Mouse (Mus musculus) heart, embryonic 12.5 days (tissue): ENCODE data around the gene Hist1h3g. TPM values are rescaled to one million over a fixed set of nuclear protein-coding genes. Genes with fewer than 3 reads are reported as not detected.
"Not testable (repeated sequence)": the region's sequence is repeated elsewhere in the genome, so short reads cannot be mapped to it uniquely, and the experiment has no call there.

Source experiments
- ATAC-seq: fragments of 200-750 bp; cut with Nextera tagmentation; 2 replicates; pipeline ENCODE4 v1.8.0; 2017; ENCODE audit warnings: moderate TSS enrichment, moderate library complexity; ENCODE audit not compliant: insufficient number of reproducible peaks, low FRiP score
- H3K27ac ChIP-seq: fragments of 300-500 bp; sonication (generic); 2 replicates; pipeline ENCODE4 v1.5.1; 2016; ENCODE audit warnings: mild to moderate bottlenecking, moderate library complexity; ENCODE audit not compliant: poor library complexity, severe bottlenecking
- H3K27me3 ChIP-seq: fragments of 300-500 bp; sonication (generic); replicated peaks from 2 replicates; pipeline ENCODE4 v1.6.1; 2016; ENCODE audit warnings: mild to moderate bottlenecking, moderate library complexity
- H3K36me3 ChIP-seq: fragments of 300-500 bp; sonication (generic); 2 replicates; pipeline ENCODE4 v1.6.1; 2016; ENCODE audit warnings: mild to moderate bottlenecking, moderate library complexity
- H3K4me1 ChIP-seq: fragments of 300-500 bp; sonication (generic); replicated peaks from 2 replicates; pipeline ENCODE4 v1.6.1; 2016; ENCODE audit warnings: mild to moderate bottlenecking
- H3K4me2 ChIP-seq: fragments of 300-500 bp; sonication (generic); 2 replicates; pipeline ENCODE4 v1.6.1; 2016; ENCODE audit warnings: mild to moderate bottlenecking, moderate library complexity
- H3K4me3 ChIP-seq: fragments of 300-500 bp; sonication (generic); 2 replicates; pipeline ENCODE4 v1.5.1; 2016; ENCODE audit warnings: mild to moderate bottlenecking
- H3K9ac ChIP-seq: fragments of 300-500 bp; sonication (generic); 2 replicates; pipeline ENCODE4 v1.6.1; 2016; ENCODE audit warnings: mild to moderate bottlenecking, moderate library complexity
- H3K9me3 ChIP-seq: fragments of 300-500 bp; sonication (generic); replicated peaks from 2 replicates; pipeline ENCODE4 v1.6.1; 2016; ENCODE audit warnings: mild to moderate bottlenecking, moderate library complexity
- WGBS: fragments of 180-500 bp; shearing (Covaris S2); methylation state at CpG from one replicate; pipeline ENCODE4 v1.1.7; 2016; 5-methylcytosine and 5-hydroxymethylcytosine counted together
- polyA plus RNA-seq: library from polyadenylated mRNA; unstranded; fragments of >200 nt; fragmentation: Nextera tagmentation; extraction: Ambion mirVana; gene quantifications from 2 replicates; pipeline ENCODE4 v1.2.1, GENCODE M21; 2016

Hist1h3g gene
- polyA plus RNA-seq, 1 experiment from 2014 or later: 4.0 TPM

DNA sequence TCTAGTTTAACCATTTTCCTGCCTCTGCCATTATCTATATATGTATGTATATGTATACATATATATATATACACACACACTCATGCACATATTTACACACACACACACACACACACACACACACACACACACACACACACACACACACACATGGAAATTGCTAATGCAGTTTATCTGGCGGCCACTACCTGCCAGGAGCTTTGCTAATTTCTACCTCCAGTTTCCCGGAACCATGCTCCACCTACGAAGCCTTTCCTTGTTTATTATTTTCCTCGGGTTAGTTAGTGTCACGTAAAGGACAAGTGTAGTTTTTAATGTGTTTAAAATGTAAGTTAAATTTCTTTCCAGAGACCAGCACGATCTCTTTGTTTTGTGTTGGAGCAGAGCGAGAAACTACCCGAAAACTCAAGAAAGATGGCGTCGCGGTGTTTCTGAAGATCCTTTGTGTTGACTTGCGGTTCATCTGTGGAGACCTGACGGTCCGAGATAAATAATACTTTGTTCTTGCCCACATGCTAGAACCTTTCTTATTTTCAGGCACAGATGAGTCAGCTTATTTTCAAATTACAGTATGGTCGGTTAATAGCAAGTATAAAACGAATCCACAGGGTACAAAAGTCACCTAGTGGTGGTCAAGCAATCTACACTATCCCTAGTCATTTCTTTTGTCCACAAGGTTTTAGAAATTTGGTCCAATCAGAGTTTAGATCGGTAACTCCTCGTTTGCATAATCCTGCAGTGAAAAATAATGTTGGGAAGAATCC, 27.7 kb downstream of the Hist1h3g start:
- Histone ChIP-seq H3K4me2 (peak overlapping the region; percentile 78), H3K9me3 (no peaks in the 10 kb centered on the region), H3K4me3 (peak overlapping the region; percentile 52), H3K9ac (peak overlapping the region; percentile 62; the same call in 1 of the 2 replicates), H3K36me3 (no peaks in the 10 kb centered on the region), H3K27ac (peak overlapping the region; percentile 98), H3K4me1 (no peaks in the 10 kb centered on the region), H3K27me3 (no peaks in the 10 kb centered on the region)
- WGBS: 6% methylated on average over 18 of the region's 18 CpGs
- ATAC-seq: peak; percentile 56

DNA sequence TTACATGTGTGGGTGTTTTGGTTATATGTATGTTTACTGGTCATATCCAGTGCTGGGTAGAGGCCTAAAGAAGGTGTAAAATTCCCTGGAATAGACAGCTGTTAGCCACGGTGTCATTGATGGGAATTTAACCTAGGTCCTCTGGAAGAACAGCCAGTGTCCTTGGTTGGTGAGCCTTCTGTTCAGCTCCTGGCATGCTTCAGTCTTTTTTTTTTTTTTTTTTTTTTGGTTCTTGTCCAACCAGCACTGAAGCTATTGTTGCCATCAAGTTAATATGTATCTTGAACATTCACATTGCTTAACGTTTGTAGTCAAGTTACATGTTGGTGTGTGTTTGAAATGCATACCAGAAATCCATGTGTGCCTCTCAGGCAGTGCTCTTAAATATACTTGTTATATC, 29.3 kb downstream of the Hist1h3g start:
- Histone ChIP-seq H3K4me1 (no peaks in the 10 kb centered on the region), H3K36me3 (no peaks in the 10 kb centered on the region), H3K4me2 (no peak overlapping the region), H3K4me3 (no peak overlapping the region), H3K27me3 (no peaks in the 10 kb centered on the region), H3K27ac (no peak overlapping the region), H3K9me3 (no peaks in the 10 kb centered on the region), H3K9ac (no peak overlapping the region)
- ATAC-seq: no peak
- 91% methylated on average over 2 of the region's 2 CpGs for WGBS

DNA sequence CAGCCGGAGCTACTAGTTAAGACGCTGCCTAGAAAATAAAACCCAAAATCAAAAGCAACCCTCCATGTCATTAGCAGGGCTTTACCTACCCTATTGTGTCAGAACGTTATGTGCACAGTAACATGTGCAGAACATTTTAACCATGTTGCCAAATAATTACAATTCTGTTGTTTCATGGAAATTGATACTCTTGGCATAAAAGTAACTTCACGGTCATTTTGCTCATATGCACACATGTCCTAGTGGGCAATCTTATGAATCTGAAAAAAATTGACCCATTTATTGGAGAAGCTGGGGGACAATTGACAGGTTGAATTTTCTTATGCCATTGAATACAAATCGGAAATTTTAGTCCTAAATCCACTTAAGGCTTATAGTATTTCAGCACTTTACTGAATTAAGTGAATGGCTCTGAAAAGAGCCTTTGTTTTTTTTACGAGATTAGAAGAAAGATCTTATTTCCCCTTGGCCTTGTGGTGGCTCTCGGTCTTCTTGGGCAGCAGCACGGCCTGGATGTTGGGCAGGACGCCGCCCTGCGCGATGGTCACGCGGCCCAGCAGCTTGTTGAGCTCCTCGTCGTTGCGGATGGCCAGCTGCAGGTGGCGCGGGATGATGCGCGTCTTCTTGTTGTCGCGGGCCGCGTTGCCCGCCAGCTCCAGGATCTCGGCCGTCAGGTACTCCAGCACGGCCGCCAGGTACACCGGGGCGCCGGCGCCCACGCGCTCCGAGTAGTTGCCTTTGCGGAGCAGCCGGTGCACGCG, 35.2 kb downstream of the Hist1h3g start:
- not testable (repeated sequence) for H3K36me3 ChIP-seq, ATAC-seq, H3K9me3 ChIP-seq, H3K27me3 ChIP-seq, H3K4me1 ChIP-seq
- 3% methylated on average over 23 of the region's 41 CpGs for WGBS
- peak overlapping the region; percentile 67; the same call in 1 of the 2 replicates for H3K9ac ChIP-seq
- peak overlapping the region; percentile 70 for H3K4me2 ChIP-seq
- H3K27ac ChIP-seq: peak overlapping the region; percentile 97
- peak overlapping the region; percentile 60 for H3K4me3 ChIP-seq

DNA sequence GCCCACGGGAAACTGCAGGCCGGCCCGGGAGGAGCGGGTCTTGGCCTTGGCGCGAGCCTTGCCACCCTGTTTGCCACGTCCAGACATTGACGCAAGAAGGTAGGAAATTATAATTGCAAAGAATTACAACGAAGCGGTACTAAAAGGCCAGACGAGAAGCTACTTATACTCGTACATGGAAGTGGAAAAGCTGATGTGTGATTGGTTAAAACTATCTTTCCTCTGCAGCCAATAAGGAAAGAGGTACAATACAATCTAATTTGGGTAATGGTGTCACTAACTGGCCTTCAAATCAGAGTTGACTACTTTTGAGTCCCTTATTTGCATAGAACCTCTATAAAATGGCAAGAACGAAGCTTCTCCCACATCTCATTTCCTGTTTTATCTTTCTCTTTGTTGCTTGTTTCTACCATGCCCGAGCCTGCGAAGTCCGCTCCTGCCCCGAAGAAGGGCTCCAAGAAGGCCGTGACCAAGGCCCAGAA, 35.8 kb downstream of the Hist1h3g start, which contains the start of the genes Hist1h2ae and Hist1h2bg:
Gene Hist1h2ae, minus strand, starts transcription at position 199 of the 482 bp plus-strand sequence.
Gene Hist1h2bg, plus strand, starts transcription at position 375 of the 482 bp plus-strand sequence.
- WGBS: 0% methylated on average over 18 of the region's 18 CpGs
- Histone ChIP-seq H3K27me3 (no peaks in the 10 kb centered on the region), H3K4me2 (peak within 1 kb of the TSS; percentile 70), H3K36me3 (no peaks in the 10 kb centered on the region), H3K9me3 (no peaks in the 10 kb centered on the region), H3K27ac (peak within 1 kb of the TSS; percentile 97), H3K4me3 (peak within 1 kb of the TSS; percentile 60), H3K4me1 (peaks cover 8% of the 10 kb centered on the region), H3K9ac (peak within 1 kb of the TSS; percentile 81)
- ATAC-seq: peak; percentile 86

DNA sequence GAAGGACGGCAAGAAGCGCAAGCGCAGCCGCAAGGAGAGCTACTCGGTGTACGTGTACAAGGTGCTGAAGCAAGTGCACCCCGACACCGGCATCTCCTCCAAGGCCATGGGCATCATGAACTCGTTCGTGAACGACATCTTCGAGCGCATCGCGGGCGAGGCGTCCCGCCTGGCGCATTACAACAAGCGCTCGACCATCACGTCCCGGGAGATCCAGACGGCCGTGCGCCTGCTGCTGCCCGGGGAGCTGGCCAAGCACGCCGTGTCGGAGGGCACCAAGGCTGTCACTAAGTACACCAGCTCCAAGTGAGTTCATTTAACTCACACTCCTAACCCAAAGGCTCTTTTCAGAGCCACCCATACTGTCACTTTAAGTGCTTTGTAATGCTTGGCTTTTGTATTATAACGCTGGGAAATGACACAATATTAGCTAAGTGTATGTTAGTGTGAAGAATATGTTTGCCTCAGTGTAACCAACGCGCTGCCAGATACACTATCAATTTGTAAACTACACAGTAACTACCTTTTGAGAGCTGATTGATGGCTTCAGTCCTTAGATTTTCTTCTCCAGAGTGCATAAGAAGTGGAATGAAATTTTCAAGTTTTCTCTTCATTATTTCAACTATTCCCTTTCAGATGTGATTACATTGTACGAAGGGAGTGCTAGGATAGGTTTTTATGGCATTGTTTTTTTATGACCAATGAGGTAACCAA, 36.4 kb downstream of the Hist1h3g start:
- H3K36me3 ChIP-seq, H3K9me3 ChIP-seq, ATAC-seq, H3K27me3 ChIP-seq: not testable (repeated sequence)
- Histone ChIP-seq H3K4me1 (peaks cover 12% of the 10 kb centered on the region), H3K27ac (peak overlapping the region; percentile 94), H3K4me3 (peak overlapping the region; percentile 60), H3K4me2 (peak overlapping the region; percentile 68), H3K9ac (peak overlapping the region; percentile 81)
- WGBS: under 1% methylated on average over 13 of the region's 34 CpGs

DNA sequence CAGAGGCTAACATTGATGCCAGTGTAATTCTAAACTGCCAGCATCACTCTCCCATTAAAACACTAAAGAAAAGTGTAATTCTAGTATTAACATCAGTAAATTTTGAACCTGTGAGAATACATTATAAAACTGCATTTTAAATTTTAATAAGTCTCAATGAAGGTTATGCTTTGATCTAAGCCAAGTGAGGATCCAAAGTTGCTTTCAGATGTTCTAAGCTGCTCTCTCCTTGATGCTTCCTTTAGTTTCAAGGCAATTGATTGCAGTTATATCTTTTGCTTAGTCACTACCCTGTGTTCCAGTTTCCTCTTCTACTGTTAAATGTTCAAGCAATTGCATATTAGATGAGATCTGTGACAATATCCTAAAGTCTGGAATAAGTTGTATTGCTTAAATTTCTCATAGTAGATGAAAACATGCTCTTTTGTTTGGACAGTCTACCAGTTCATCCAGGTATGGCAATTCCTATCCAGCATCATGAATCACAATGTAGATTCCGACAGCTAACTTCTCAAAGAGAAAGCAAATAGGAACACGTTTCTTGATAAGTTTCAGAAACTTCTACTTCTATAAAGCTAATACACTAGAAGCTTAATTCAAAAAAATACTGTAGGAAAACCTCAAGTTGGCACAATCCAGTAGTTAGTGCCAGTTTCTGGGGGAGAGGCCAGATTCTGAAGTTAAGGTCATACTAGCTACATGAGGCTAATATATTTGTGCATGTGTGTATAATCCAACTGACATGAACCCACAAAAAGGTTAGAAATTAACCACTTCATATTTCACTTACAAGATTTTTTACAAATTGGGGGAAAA, 37.2 kb downstream of the Hist1h3g start:
- no peak for ATAC-seq
- H3K9ac ChIP-seq: no peak overlapping the region
- H3K36me3 ChIP-seq: no peaks in the 10 kb centered on the region
- peak overlapping the region; percentile 94 for H3K27ac ChIP-seq
- no peaks in the 10 kb centered on the region for H3K27me3 ChIP-seq
- H3K9me3 ChIP-seq: no peaks in the 10 kb centered on the region
- peaks cover 19% of the 10 kb centered on the region for H3K4me1 ChIP-seq
- peak overlapping the region; percentile 60 for H3K4me3 ChIP-seq
- WGBS: 47% methylated on average over 2 of the region's 2 CpGs
- H3K4me2 ChIP-seq: peak overlapping the region; percentile 68

DNA sequence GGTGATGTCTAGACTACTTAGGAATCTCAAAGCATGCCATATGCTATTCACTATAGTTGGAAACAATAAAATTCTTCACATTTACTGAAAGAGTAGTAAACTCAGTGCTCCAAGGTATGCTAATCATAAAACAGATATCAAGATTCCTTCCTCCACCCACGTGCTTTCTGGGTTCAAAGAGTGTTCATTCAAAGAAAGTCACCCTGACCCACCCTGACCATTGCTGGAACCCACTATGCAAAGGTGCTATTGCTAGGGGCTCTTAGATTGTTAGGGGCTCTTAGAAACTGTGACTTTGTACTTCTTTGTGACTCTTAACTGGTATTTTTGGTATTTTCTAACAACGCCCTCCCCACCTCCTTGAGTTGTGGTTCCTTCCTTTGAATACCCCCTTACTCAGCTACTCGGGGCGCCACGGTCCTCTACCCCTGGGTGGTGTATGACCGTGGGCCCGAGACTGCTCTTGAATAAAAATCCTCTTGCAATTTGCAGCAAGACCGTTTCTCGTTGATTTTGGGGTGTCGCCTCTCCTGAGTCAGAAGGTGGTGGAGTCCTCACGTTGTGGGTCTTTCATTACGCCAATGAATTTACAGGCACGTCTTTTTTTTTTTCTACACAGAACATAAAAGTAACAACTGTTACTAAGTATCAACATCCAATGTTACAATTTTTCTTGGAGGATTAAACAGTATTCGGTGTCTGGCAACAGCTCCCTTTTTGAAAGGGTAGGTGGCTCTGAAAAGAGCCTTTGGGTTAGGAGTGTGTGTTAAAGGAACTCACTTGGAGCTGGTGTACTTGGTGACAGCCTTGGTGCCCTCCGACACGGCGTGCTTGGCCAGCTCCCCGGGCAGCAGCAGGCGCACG, 38.0 kb downstream of the Hist1h3g start:
- Histone ChIP-seq H3K27ac (peak overlapping the region; percentile 88), H3K4me3 (peak overlapping the region; percentile 38), H3K4me2 (peak overlapping the region; percentile 68), H3K9ac (peak overlapping the region; percentile 73), H3K4me1 (peaks cover 19% of the 10 kb centered on the region)
- WGBS: 15% methylated on average over 20 of the region's 20 CpGs
- not testable (repeated sequence) for H3K36me3 ChIP-seq, ATAC-seq, H3K9me3 ChIP-seq, H3K27me3 ChIP-seq

DNA sequence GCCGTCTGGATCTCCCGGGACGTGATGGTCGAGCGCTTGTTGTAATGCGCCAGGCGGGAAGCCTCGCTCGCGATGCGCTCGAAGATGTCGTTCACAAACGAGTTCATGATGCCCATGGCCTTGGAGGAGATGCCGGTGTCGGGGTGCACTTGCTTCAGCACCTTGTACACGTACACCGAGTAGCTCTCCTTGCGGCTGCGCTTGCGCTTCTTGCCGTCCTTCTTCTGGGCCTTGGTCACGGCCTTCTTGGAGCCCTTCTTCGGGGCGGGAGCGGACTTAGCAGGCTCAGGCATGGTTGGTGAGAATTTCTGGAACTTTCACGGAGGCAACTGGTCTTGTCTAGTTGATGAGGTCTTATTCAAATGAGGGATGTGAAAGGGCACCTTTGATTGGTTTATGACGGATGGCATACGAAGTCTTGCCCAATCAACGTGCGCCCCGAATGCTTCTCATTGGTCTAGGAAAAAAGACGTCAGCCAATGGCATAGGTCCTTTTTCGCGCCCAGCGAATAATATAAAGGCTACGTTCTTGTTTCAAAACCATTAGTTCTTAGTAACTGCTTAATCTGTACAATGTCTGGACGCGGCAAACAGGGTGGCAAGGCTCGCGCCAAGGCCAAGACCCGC, 38.8 kb downstream of the Hist1h3g start, which contains the start of the genes Hist1h2bf and Hist1h2ad:
Gene Hist1h2bf, minus strand, starts transcription at position 299 of the 627 bp plus-strand sequence.
Gene Hist1h2ad, plus strand, starts transcription at position 484 of the 627 bp plus-strand sequence.
- peak; percentile 90 for ATAC-seq
- Histone ChIP-seq H3K27ac (peak within 1 kb of the TSS; percentile 88), H3K4me2 (peak within 1 kb of the TSS; percentile 68), H3K9ac (peak within 1 kb of the TSS; percentile 73), H3K4me1 (peaks cover 19% of the 10 kb centered on the region), H3K4me3 (peak within 1 kb of the TSS; percentile 38)
- not testable (repeated sequence) for H3K27me3 ChIP-seq, H3K9me3 ChIP-seq, H3K36me3 ChIP-seq
- WGBS: under 1% methylated on average over 42 of the region's 42 CpGs

DNA sequence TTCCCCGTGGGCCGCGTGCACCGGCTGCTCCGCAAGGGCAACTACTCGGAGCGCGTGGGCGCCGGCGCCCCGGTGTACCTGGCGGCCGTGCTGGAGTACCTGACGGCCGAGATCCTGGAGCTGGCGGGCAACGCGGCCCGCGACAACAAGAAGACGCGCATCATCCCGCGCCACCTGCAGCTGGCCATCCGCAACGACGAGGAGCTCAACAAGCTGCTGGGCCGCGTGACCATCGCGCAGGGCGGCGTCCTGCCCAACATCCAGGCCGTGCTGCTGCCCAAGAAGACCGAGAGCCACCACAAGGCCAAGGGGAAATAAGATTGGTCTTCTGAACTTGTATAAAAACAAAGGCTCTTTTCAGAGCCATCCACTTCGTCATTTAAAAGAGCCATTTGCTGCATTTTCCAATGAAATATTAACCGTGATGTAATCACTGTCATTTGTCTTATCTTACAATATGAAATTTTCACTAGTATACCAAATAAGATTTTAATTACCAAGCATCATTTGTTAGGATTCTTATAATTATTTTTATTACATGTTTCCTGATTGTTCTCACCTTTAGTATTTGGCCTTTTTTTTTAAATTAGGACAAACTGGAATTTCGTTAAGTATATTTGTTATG, 39.4 kb downstream of the Hist1h3g start:
- 1% methylated on average over 10 of the region's 39 CpGs for WGBS
- H3K27ac ChIP-seq: peak overlapping the region; percentile 88
- H3K4me1 ChIP-seq: peaks cover 19% of the 10 kb centered on the region
- H3K36me3 ChIP-seq, H3K9ac ChIP-seq, H3K9me3 ChIP-seq, H3K27me3 ChIP-seq, ATAC-seq: not testable (repeated sequence)
- peak overlapping the region; percentile 38 for H3K4me3 ChIP-seq
- peak overlapping the region; percentile 68 for H3K4me2 ChIP-seq
